Mouse (Mus musculus): ENCODE measurements around the gene Cysltr1.

Gene Cysltr1

GRCm38 (mm10) chrX:106603386-106603785 is at the start of gene Cysltr1:
Gene Cysltr1, minus strand, starts transcription at chrX:106603679.
- in situ Hi-C loops (cut with MboI; ENCODE audit: low pct_unique_long_range_greater_than_20kb in 1 of 2, low sequenced_read_pairs in 2 of 2, unreplicated experiment in 1 of 2), result no loop called here

- in situ Hi-C loops (cut with MboI; ENCODE audit: low pct_unique_long_range_greater_than_20kb in 1 of 2, low sequenced_read_pairs in 2 of 2, unreplicated experiment in 1 of 2), result no loop called here
These were observed 31.5 kb upstream of the Cysltr1 start for GRCm38 (mm10) chrX:106634799-106635541.

GRCm38 (mm10) chrX:106633543-106633942 is 30.1 kb upstream of the Cysltr1 start:
- in situ Hi-C loops (cut with MboI; ENCODE audit: low pct_unique_long_range_greater_than_20kb in 1 of 2, low sequenced_read_pairs in 2 of 2, unreplicated experiment in 1 of 2), result no loop called here

GRCm38 (mm10) chrX:106628514-106628913 is 25.0 kb upstream of the Cysltr1 start:
- in situ Hi-C loops (cut with MboI; ENCODE audit: low pct_unique_long_range_greater_than_20kb in 1 of 2, low sequenced_read_pairs in 2 of 2, unreplicated experiment in 1 of 2), result no loop called here

GRCm38 (mm10) chrX:106623667-106624066 is 20.2 kb upstream of the Cysltr1 start:
- in situ Hi-C loops (cut with MboI; ENCODE audit: low pct_unique_long_range_greater_than_20kb in 1 of 2, low sequenced_read_pairs in 2 of 2, unreplicated experiment in 1 of 2), result no loop called here

GRCm38 (mm10) chrX:106622512-106622911 is 19.0 kb upstream of the Cysltr1 start:
- in situ Hi-C loops (cut with MboI; ENCODE audit: low pct_unique_long_range_greater_than_20kb in 1 of 2, low sequenced_read_pairs in 2 of 2, unreplicated experiment in 1 of 2), result no loop called here

- in situ Hi-C loops (cut with MboI; ENCODE audit: low pct_unique_long_range_greater_than_20kb in 1 of 2, low sequenced_read_pairs in 2 of 2, unreplicated experiment in 1 of 2), result no loop called here
These were observed 763 bp downstream of the Cysltr1 start for GRCm38 (mm10) chrX:106602574-106603258.

GRCm38 (mm10) chrX:106595904-106596303 is 7.6 kb downstream of the Cysltr1 start:
- in situ Hi-C loops (cut with MboI; ENCODE audit: low pct_unique_long_range_greater_than_20kb in 1 of 2, low sequenced_read_pairs in 2 of 2, unreplicated experiment in 1 of 2), result no loop called here

- in situ Hi-C loops (cut with MboI; ENCODE audit: low pct_unique_long_range_greater_than_20kb in 1 of 2, low sequenced_read_pairs in 2 of 2, unreplicated experiment in 1 of 2), result no loop called here
These were observed 9.6 kb downstream of the Cysltr1 start for GRCm38 (mm10) chrX:106593914-106594313.

- in situ Hi-C loops (cut with MboI; ENCODE audit: low pct_unique_long_range_greater_than_20kb in 1 of 2, low sequenced_read_pairs in 2 of 2, unreplicated experiment in 1 of 2), result no loop called here
These were observed 20.6 kb downstream of the Cysltr1 start, which contains the start of gene Gm5127 for GRCm38 (mm10) chrX:106582886-106583285. Gene Gm5127, plus strand, starts transcription at chrX:106583186.

- in situ Hi-C loops (cut with MboI; ENCODE audit: low pct_unique_long_range_greater_than_20kb in 1 of 2, low sequenced_read_pairs in 2 of 2, unreplicated experiment in 1 of 2), result no loop called here
These were observed 21.3 kb downstream of the Cysltr1 start for GRCm38 (mm10) chrX:106582197-106582596.

- in situ Hi-C loops (cut with MboI; ENCODE audit: low pct_unique_long_range_greater_than_20kb in 1 of 2, low sequenced_read_pairs in 2 of 2, unreplicated experiment in 1 of 2), result no loop called here
These were observed 23.1 kb downstream of the Cysltr1 start for GRCm38 (mm10) chrX:106580410-106580809.

GRCm38 (mm10) chrX:106578966-106579365 is 24.5 kb downstream of the Cysltr1 start:
- in situ Hi-C loops (cut with MboI; ENCODE audit: low pct_unique_long_range_greater_than_20kb in 1 of 2, low sequenced_read_pairs in 2 of 2, unreplicated experiment in 1 of 2), result no loop called here

- in situ Hi-C loops (cut with MboI; ENCODE audit: low pct_unique_long_range_greater_than_20kb in 1 of 2, low sequenced_read_pairs in 2 of 2, unreplicated experiment in 1 of 2), result no loop called here
These were observed 48.0 kb downstream of the Cysltr1 start for GRCm38 (mm10) chrX:106555457-106555856.

GRCm38 (mm10) chrX:106536359-106536758 is 67.1 kb downstream of the Cysltr1 start:
- in situ Hi-C loops (cut with MboI; ENCODE audit: low pct_unique_long_range_greater_than_20kb in 1 of 2, low sequenced_read_pairs in 2 of 2, unreplicated experiment in 1 of 2), result no loop called here

Measured in mouse embryonic stem cell (cell line).